Mouse (Mus musculus) hindbrain, embryonic 12.5 days (tissue): ENCODE data around the gene Prdx6b. TPM values are rescaled to one million over a fixed set of nuclear protein-coding genes. Genes with fewer than 3 reads are reported as not detected.

ENCODE experiments used
- ATAC-seq: fragments of 200-750 bp; cut with Nextera tagmentation; 2 replicates; pipeline ENCODE4 v1.8.0; 2017; ENCODE audit warnings: moderate TSS enrichment; ENCODE audit not compliant: low FRiP score
- H3K27ac ChIP-seq: fragments of 300-500 bp; sonication (generic); 2 replicates; pipeline ENCODE4 v1.5.1; 2016; ENCODE audit warnings: mild to moderate bottlenecking
- H3K27me3 ChIP-seq: fragments of 300-500 bp; sonication (generic); 2 replicates; pipeline ENCODE4 v1.6.1; 2016; ENCODE audit warnings: mild to moderate bottlenecking
- H3K36me3 ChIP-seq: fragments of 300-500 bp; sonication (generic); 2 replicates; pipeline ENCODE4 v1.6.1; 2016; ENCODE audit warnings: mild to moderate bottlenecking
- H3K4me1 ChIP-seq: fragments of 300-500 bp; sonication (generic); 2 replicates; pipeline ENCODE4 v1.6.1; 2016
- H3K4me2 ChIP-seq: fragments of 300-500 bp; sonication (generic); replicated peaks from 2 replicates; pipeline ENCODE4 v1.6.1; 2016; ENCODE audit warnings: mild to moderate bottlenecking
- H3K4me3 ChIP-seq: fragments of 300-500 bp; sonication (generic); 2 replicates; pipeline ENCODE4 v1.5.1; 2016; ENCODE audit warnings: mild to moderate bottlenecking
- H3K9ac ChIP-seq: fragments of 300-500 bp; sonication (generic); 2 replicates; pipeline ENCODE4 v1.6.1; 2016; ENCODE audit warnings: mild to moderate bottlenecking, moderate library complexity
- H3K9me3 ChIP-seq: fragments of 300-500 bp; sonication (generic); replicated peaks from 2 replicates; pipeline ENCODE4 v1.6.1; 2016; ENCODE audit warnings: mild to moderate bottlenecking
- WGBS: fragments of 180-500 bp; shearing (Covaris S2); methylation state at CpG from one replicate; pipeline ENCODE4 v1.1.7; 2016; 5-methylcytosine and 5-hydroxymethylcytosine counted together
- polyA plus RNA-seq: library from polyadenylated mRNA; unstranded; fragments of >200 nt; fragmentation: Nextera tagmentation; extraction: Ambion mirVana; gene quantifications from 2 replicates; pipeline ENCODE4 v1.2.1, GENCODE M21; 2016

The Prdx6b gene
- polyA plus RNA-seq, 1 experiment from 2014 or later, result not detected

DNA sequence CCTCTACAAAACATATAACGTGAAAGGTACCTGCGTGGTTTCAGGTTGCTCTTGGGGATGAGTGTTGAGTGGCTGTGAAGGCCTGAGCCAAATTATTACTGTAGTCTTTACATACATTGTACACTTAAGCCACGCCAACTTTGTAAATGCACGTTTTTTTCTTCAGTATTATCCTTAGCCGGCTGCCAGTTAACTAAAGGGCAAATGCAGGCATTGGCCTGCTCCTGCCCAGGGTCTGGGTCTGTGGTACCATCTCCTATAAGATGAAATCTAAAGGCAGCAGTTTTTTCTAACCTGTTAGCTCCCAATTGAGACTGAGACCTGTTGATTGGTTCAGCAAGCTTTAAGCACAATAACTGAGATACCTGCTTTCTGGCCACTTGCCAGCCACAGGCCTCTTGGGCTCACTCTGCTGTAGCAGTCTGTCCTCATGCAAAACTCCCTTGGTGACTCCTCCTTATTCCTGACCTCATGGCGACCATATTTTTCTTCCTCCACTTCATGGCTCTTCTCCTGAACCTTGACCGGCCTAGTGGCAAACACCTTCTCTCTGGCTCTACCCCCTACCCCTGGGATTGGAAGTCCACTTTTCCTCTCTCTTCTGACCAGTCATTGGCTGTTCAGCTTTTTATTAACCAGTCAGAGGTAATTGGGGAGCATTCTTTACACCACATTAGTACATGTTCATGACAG lies 36.8 kb downstream of the Prdx6b start:
- WGBS, result 93% methylated on average over 7 of the region's 7 CpGs

DNA sequence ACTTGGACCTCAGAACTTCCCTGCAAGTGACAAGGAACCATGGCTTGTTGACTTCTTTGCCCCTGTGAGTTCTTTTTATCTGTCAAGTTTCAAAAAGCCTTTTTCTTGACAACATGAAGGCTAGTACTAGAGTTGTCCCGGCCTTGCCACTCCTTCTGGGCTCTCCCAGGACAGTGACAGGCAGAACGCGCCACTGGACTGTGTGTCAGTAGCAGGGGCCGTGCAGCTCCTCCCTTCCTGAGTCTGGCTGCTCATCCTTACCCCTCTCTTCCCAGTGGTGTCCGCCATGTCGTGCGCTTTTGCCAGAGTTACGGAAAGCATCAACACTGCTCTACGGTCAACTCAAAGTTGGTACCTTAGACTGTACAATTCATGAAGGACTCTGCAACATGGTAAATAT lies 48.3 kb downstream of the Prdx6b start:
- H3K9ac ChIP-seq, result no peak overlapping the region
- H3K27me3 ChIP-seq, result no peaks in the 10 kb centered on the region
- no peaks in the 10 kb centered on the region for H3K9me3 ChIP-seq
- no peak overlapping the region for H3K27ac ChIP-seq
- H3K4me2 ChIP-seq, result no peak overlapping the region
- no peak overlapping the region for H3K4me3 ChIP-seq
- ATAC-seq, result no peak
- 95% methylated on average over 9 of the region's 9 CpGs for WGBS
- peaks cover 78% of the 10 kb centered on the region for H3K36me3 ChIP-seq
- no peaks in the 10 kb centered on the region for H3K4me1 ChIP-seq

More for the DNA sequence above, 36.8 kb downstream of the Prdx6b start:
- Histone ChIP-seq H3K9ac (no peak overlapping the region), H3K36me3 (peaks cover 38% of the 10 kb centered on the region), H3K4me3 (no peak overlapping the region), H3K27me3 (no peaks in the 10 kb centered on the region), H3K9me3 (no peaks in the 10 kb centered on the region), H3K4me2 (no peak overlapping the region), H3K27ac (no peak overlapping the region), H3K4me1 (no peaks in the 10 kb centered on the region)
- no peak for ATAC-seq

Other genes with a start within 250 kb of the Prdx6b start
- 2.8 and 5.0 TPM in 2 replicates for gene Pde1a, start 163.0 kb upstream of the Prdx6b start, polyA plus RNA-seq
- 86.6 and 97.0 TPM in 2 replicates for gene Dnajc10, start 23.0 kb downstream of the Prdx6b start, polyA plus RNA-seq
- 23.3 and 34.6 TPM in 2 replicates for gene Frzb, start 155.2 kb downstream of the Prdx6b start, polyA plus RNA-seq